Mouse (Mus musculus) E14TG2a.4 (cell line): ENCODE measurements around the gene Rps7.

Source experiments
- CTCF ChIP-seq: conservative IDR thresholded peaks from 2 replicates; pipeline ENCODE4 v1.5.1; 2014; ENCODE audit warnings: low read length
- NANOG ChIP-seq: IDR thresholded peaks from 2 replicates; pipeline ENCODE4 v1.6.1; 2014; ENCODE audit warnings: borderline replicate concordance, low read length, mixed read lengths
- POU5F1 ChIP-seq: IDR thresholded peaks from 2 replicates; pipeline ENCODE4 v1.6.1; 2014; ENCODE audit warnings: low read length, borderline replicate concordance

GRCm38 (mm10) chr12:28623195-28623594 lies 12.6 kb downstream of the Rps7 start, which contains the start of gene Colec11:
- no peak for TF ChIP-seq CTCF
- no peak for TF ChIP-seq NANOG
- TF ChIP-seq POU5F1: no peak
